Mouse (Mus musculus): Measurements from ENCODE around the gene Gm9945. TPM values are rescaled to one million over a fixed set of nuclear protein-coding genes. Genes with fewer than 3 reads are reported as not detected.
A peak's percentile ranks its signal among the peaks of the same experiment; 100 is the strongest.

Gm9945 gene
- total RNA-seq, 2 experiments from 2014 or later: not detected

GRCm38 (mm10) chr11:53469294-53469967 is 10.5 kb upstream of the Gm9945 start:
- Histone ChIP-seq H3K4me3 (peak overlapping the region; percentile 60), H3K27ac (peak overlapping the region; percentile 76)
- no peak for DNase-seq
- no peak for TF ChIP-seq CTCF (IDR thresholded peaks at IDR 0.05)
- intact Hi-C loops (cut with DNase I): loop anchor here (5.0 kb wide), 1 partner anchor 53 kb away; no protein-coding TSS in a partner anchor

- H3K4me3 ChIP-seq: peak within 1 kb of the TSS; percentile 60
- TF ChIP-seq CTCF (IDR thresholded peaks at IDR 0.05): no peak; the same call in 1 of the 2 replicates
- peak within 1 kb of the TSS; percentile 76 for H3K27ac ChIP-seq
- peak; percentile 92 for DNase-seq
- intact Hi-C loops (cut with DNase I): loop anchor here (1.0 to 5.0 kb wide), 3 partner anchors 52 to 157 kb away; partner anchors contain the start of gene Kif3a
Measured at GRCm38 (mm10) chr11:53469968-53470695, 9.8 kb upstream of the Gm9945 start, which contains the start of gene Gm9837. Gene Gm9837 (minus strand): TSS chr11:53470479.

GRCm38 (mm10) chr11:53472709-53473108 is 7.3 kb upstream of the Gm9945 start:
- DNase-seq: no peak
- intact Hi-C loops (cut with DNase I): no loop called here
- no peak overlapping the region for H3K27ac ChIP-seq
- no peak overlapping the region for H3K4me3 ChIP-seq
- peak; percentile 18; the same call in 1 of the 2 replicates for TF ChIP-seq CTCF (IDR thresholded peaks at IDR 0.05)

- no peak for TF ChIP-seq CTCF (IDR thresholded peaks at IDR 0.05)
- intact Hi-C loops (cut with DNase I): no loop called here
- Histone ChIP-seq H3K4me3 (no peak overlapping the region), H3K27ac (no peak overlapping the region)
- DNase-seq: no peak
Measured at GRCm38 (mm10) chr11:53475620-53476019, 4.3 kb upstream of the Gm9945 start.

GRCm38 (mm10) chr11:53477833-53478232 is 2.1 kb upstream of the Gm9945 start:
- Histone ChIP-seq H3K4me3 (no peak overlapping the region), H3K27ac (no peak overlapping the region)
- DNase-seq: no peak
- intact Hi-C loops (cut with DNase I): no loop called here
- TF ChIP-seq CTCF (IDR thresholded peaks at IDR 0.05): no peak

- TF ChIP-seq CTCF (IDR thresholded peaks at IDR 0.05): no peak
Measured at GRCm38 (mm10) chr11:53478383-53479170, 1.4 kb upstream of the Gm9945 start.

GRCm38 (mm10) chr11:53479171-53479782 is 689 bp upstream of the Gm9945 start:
- no peak for TF ChIP-seq CTCF (IDR thresholded peaks at IDR 0.05)
- intact Hi-C loops (cut with DNase I): no loop called here
- peak overlapping the region; percentile 79 for H3K4me3 ChIP-seq
- DNase-seq: peak; percentile 42
- H3K27ac ChIP-seq: peak overlapping the region; percentile 56; the same call in 1 of the 2 replicates

More at GRCm38 (mm10) chr11:53478383-53479170, 1.4 kb upstream of the Gm9945 start:
- no peak for DNase-seq
- intact Hi-C loops (cut with DNase I): no loop called here
- Histone ChIP-seq H3K4me3 (peak overlapping the region; percentile 79), H3K27ac (no peak overlapping the region)

- intact Hi-C loops (cut with DNase I): no loop called here
- no peak for DNase-seq
- Histone ChIP-seq H3K4me3 (no peak overlapping the region), H3K27ac (no peak overlapping the region)
- TF ChIP-seq CTCF (IDR thresholded peaks at IDR 0.05): no peak
Measured at GRCm38 (mm10) chr11:53481088-53481730, 1.2 kb downstream of the Gm9945 start.

GRCm38 (mm10) chr11:53483159-53483891 is 3.4 kb downstream of the Gm9945 start:
- intact Hi-C loops (cut with DNase I): no loop called here
- Histone ChIP-seq H3K27ac (no peak overlapping the region), H3K4me3 (no peak overlapping the region)
- no peak for TF ChIP-seq CTCF (IDR thresholded peaks at IDR 0.05)
- no peak for DNase-seq

GRCm38 (mm10) chr11:53485719-53486118 is 5.8 kb downstream of the Gm9945 start:
- peak; percentile 54 for TF ChIP-seq CTCF (IDR thresholded peaks at IDR 0.05)
- intact Hi-C loops (cut with DNase I): no loop called here
- Histone ChIP-seq H3K4me3 (no peak overlapping the region), H3K27ac (no peak overlapping the region)
- no peak for DNase-seq

- no peak for DNase-seq
- intact Hi-C loops (cut with DNase I): no loop called here
- Histone ChIP-seq H3K4me3 (no peak overlapping the region), H3K27ac (no peak overlapping the region)
- no peak for TF ChIP-seq CTCF (IDR thresholded peaks at IDR 0.05)
Measured at GRCm38 (mm10) chr11:53486351-53486750, 6.4 kb downstream of the Gm9945 start.
